Mouse (Mus musculus) Muller cell, postnatal 12 days (primary cell): ENCODE measurements around the gene Gm44596.
"Not testable (repeated sequence)": the region's sequence is repeated elsewhere in the genome, so short reads cannot be mapped to it uniquely, and the experiment has no call there.

Experiments
- DNase-seq: peaks from one replicate; pipeline ENCODE4 v3.0.0-alpha.2; 2015; ENCODE audit errors: inconsistent ontology term

The Gm44596 gene

GRCm38 (mm10) chr6:128380594-128381167, 5.4 kb downstream of the Gm44596 start:
- DNase-seq = not testable (repeated sequence)

- DNase-seq = no peak
Measured at GRCm38 (mm10) chr6:128381254-128381653, 6.0 kb downstream of the Gm44596 start.

GRCm38 (mm10) chr6:128383752-128384151, 8.4 kb downstream of the Gm44596 start:
- no peak for DNase-seq

GRCm38 (mm10) chr6:128385026-128385425, 9.7 kb downstream of the Gm44596 start:
- DNase-seq = no peak

GRCm38 (mm10) chr6:128389185-128389584, 13.9 kb downstream of the Gm44596 start:
- DNase-seq = no peak

GRCm38 (mm10) chr6:128390683-128391082, 15.4 kb downstream of the Gm44596 start:
- DNase-seq = no peak

- DNase-seq = peak; percentile 35
Measured at GRCm38 (mm10) chr6:128397574-128398261, 22.4 kb downstream of the Gm44596 start.

GRCm38 (mm10) chr6:128398996-128399395, 23.7 kb downstream of the Gm44596 start, which contains the start of gene Nrip2:
Gene Nrip2 (plus strand): TSS chr6:128399296.
- no peak for DNase-seq

GRCm38 (mm10) chr6:128399421-128400185, 24.3 kb downstream of the Gm44596 start:
- peak; percentile 31 for DNase-seq

GRCm38 (mm10) chr6:128404708-128405107, 29.4 kb downstream of the Gm44596 start:
- DNase-seq = no peak

GRCm38 (mm10) chr6:128408544-128409125, 33.3 kb downstream of the Gm44596 start:
- no peak for DNase-seq

GRCm38 (mm10) chr6:128410305-128410704, 35.0 kb downstream of the Gm44596 start:
- no peak for DNase-seq

GRCm38 (mm10) chr6:128411115-128411514, 35.8 kb downstream of the Gm44596 start:
- DNase-seq = peak; percentile 48

- DNase-seq = no peak
Measured at GRCm38 (mm10) chr6:128416169-128416568, 40.9 kb downstream of the Gm44596 start.

GRCm38 (mm10) chr6:128418076-128418475, 42.8 kb downstream of the Gm44596 start:
- DNase-seq = no peak

- DNase-seq = no peak
Measured at GRCm38 (mm10) chr6:128421036-128421435, 45.7 kb downstream of the Gm44596 start.

- DNase-seq = no peak
Measured at GRCm38 (mm10) chr6:128421480-128421879, 46.2 kb downstream of the Gm44596 start.

GRCm38 (mm10) chr6:128423496-128424268, 48.4 kb downstream of the Gm44596 start:
- no peak for DNase-seq

- DNase-seq = peak; percentile 96
Measured at GRCm38 (mm10) chr6:128424269-128425019, 49.1 kb downstream of the Gm44596 start, which contains the start of gene Itfg2. Gene Itfg2 (minus strand): TSS chr6:128424931.

- DNase-seq = no peak
Measured at GRCm38 (mm10) chr6:128425046-128425445, 49.7 kb downstream of the Gm44596 start.

- no peak for DNase-seq
Measured at GRCm38 (mm10) chr6:128427571-128427970, 52.3 kb downstream of the Gm44596 start.
